In the genomic region with DNA sequence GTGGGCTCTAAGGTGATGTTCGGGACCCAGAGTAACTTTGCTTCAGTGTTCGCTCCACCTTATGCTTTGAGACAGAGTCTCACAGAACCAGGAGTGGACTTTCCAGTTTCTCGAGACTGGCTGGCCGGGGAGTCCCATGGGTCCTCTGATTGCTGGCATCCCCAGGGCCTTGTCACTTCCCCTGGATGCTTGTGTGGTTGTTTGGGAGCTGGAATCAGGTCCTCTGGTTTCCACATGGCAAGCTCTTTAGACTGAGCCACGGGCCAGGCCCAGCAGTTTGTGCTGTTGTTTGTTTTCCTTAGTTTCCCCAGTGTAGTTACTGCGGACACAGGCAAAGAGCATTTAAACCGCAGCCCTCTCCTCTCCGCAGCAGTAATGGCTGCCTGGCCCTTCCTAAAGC, we compare ENCODE assay signal across 21 mouse cellular contexts. TPM values are rescaled to one million over a fixed set of nuclear protein-coding genes. Genes with fewer than 3 reads are reported as not detected.
DNase-seq lines count a peak whose midpoint lies in the region; ATAC-seq and TF ChIP-seq lines count a peak whose summit lies in the region.
"Had no signal": no experiment of that assay in that cellular context is flagged by ENCODE, and none has a peak within 500 bp of the region (broad histone marks: within the 10 kb centered on the region; RNA-seq: fewer than 3 reads in every experiment).

No protein-coding gene starts in this region.

- H3K4me2 ChIP-seq in intestine, embryonic 14.5 days (ENCODE audit: low read length): no peak overlapping the region
- H3K4me2 ChIP-seq in intestine, postnatal 0 days (replicated peaks; ENCODE audit: low read depth): no peak overlapping the region
- H3K4me2 ChIP-seq in liver, postnatal 0 days (ENCODE audit: low read depth, low read length): no peak overlapping the region
- H3K4me2 ChIP-seq in liver, embryonic 11.5 days: no peak overlapping the region

- DNase-seq in intestine, embryonic 14.5 days (ENCODE audit: low spot score): peak; percentile 24
- no peak for DNase-seq in liver, postnatal 0 days
- no peak for DNase-seq in liver, embryonic 11.5 days (ENCODE audit: low spot score)
- DNase-seq: adrenal gland, adult 2 months; adrenal gland, postnatal 10 days; adrenal gland, postnatal 25 days; cerebellum, adult 11 months; cerebellum, adult 18-20 months; cerebellum, adult 8-10 months; cerebellum, adult 9-11 months; cerebellum, postnatal 14 days; cerebellum, postnatal 36 days had no signal

- H3K4me3 ChIP-seq in intestine, embryonic 14.5 days (ENCODE audit: low read depth, low read length): no peak overlapping the region
- H3K4me3 ChIP-seq in intestine, postnatal 0 days (ENCODE audit: low read depth, low read length): no peak overlapping the region
- no peak overlapping the region for H3K4me3 ChIP-seq in liver, postnatal 0 days (ENCODE audit: low read depth, low read length)
- no peak overlapping the region for H3K4me3 ChIP-seq in liver, embryonic 11.5 days (ENCODE audit: low read depth, low read length)
- H3K4me3 ChIP-seq: embryonic facial prominence, embryonic 15.5 days; erythroblast, embryonic 14.5 days had no signal

- no peak for TF ChIP-seq EP300 in liver, postnatal 0 days (IDR thresholded peaks at IDR 0.05; ENCODE audit: low read depth)

- no peaks in the 10 kb centered on the region for H3K36me3 ChIP-seq in intestine, embryonic 14.5 days (ENCODE audit: control insufficient read depth, insufficient read depth, low read length)
- H3K36me3 ChIP-seq in intestine, postnatal 0 days (ENCODE audit: control insufficient read depth, insufficient read depth): no peaks in the 10 kb centered on the region
- H3K36me3 ChIP-seq in liver, postnatal 0 days (replicated peaks; ENCODE audit: insufficient read depth, low read length): no peaks in the 10 kb centered on the region
- H3K36me3 ChIP-seq in liver, embryonic 11.5 days (ENCODE audit: control insufficient read depth, insufficient read depth, low read length): no peaks in the 10 kb centered on the region
- H3K36me3 ChIP-seq: embryonic facial prominence, embryonic 13.5 days; embryonic facial prominence, embryonic 15.5 days; forebrain, embryonic 10.5 days; forebrain, embryonic 12.5 days had no signal

- no peak for TF ChIP-seq CTCF in intestine, postnatal 0 days (IDR thresholded peaks at IDR 0.05; ENCODE audit: low read depth)
- no peak for TF ChIP-seq CTCF in liver, postnatal 0 days (IDR thresholded peaks at IDR 0.05; ENCODE audit: low read depth)

- no peak overlapping the region for H3K27ac ChIP-seq in intestine, embryonic 14.5 days (ENCODE audit: low read depth)
- H3K27ac ChIP-seq in intestine, postnatal 0 days (ENCODE audit: low read depth, low read length): no peak overlapping the region
- H3K27ac ChIP-seq in liver, postnatal 0 days (ENCODE audit: low read depth): no peak overlapping the region
- H3K27ac ChIP-seq in liver, embryonic 11.5 days (ENCODE audit: low read depth, low read length): no peak overlapping the region
- H3K27ac ChIP-seq: embryonic facial prominence, embryonic 13.5 days; embryonic facial prominence, embryonic 15.5 days; forebrain, embryonic 10.5 days; forebrain, embryonic 12.5 days had no signal

- no peaks in the 10 kb centered on the region for H3K27me3 ChIP-seq in intestine, embryonic 14.5 days (replicated peaks; ENCODE audit: control insufficient read depth, insufficient read depth, low read length)
- no peaks in the 10 kb centered on the region for H3K27me3 ChIP-seq in intestine, postnatal 0 days (replicated peaks; ENCODE audit: control insufficient read depth, insufficient read depth, low read length)
- no peaks in the 10 kb centered on the region for H3K27me3 ChIP-seq in liver, postnatal 0 days (ENCODE audit: insufficient read depth, low read length)
- H3K27me3 ChIP-seq in liver, embryonic 11.5 days (replicated peaks; ENCODE audit: control insufficient read depth, insufficient read depth, low read length): no peaks in the 10 kb centered on the region
- H3K27me3 ChIP-seq: embryonic facial prominence, embryonic 13.5 days; embryonic facial prominence, embryonic 15.5 days; forebrain, embryonic 12.5 days had no signal

- H3K4me1 ChIP-seq in intestine, embryonic 14.5 days (replicated peaks; ENCODE audit: control insufficient read depth, insufficient read depth, low read length): no peaks in the 10 kb centered on the region
- H3K4me1 ChIP-seq in intestine, postnatal 0 days (replicated peaks; ENCODE audit: control insufficient read depth, insufficient read depth, low read length): no peaks in the 10 kb centered on the region
- no peaks in the 10 kb centered on the region for H3K4me1 ChIP-seq in liver, postnatal 0 days (ENCODE audit: insufficient read depth)
- no peaks in the 10 kb centered on the region for H3K4me1 ChIP-seq in liver, embryonic 11.5 days (replicated peaks; ENCODE audit: control insufficient read depth, insufficient read depth, low read length)
- H3K4me1 ChIP-seq: embryonic facial prominence, embryonic 15.5 days; forebrain, embryonic 12.5 days had no signal

- no peak overlapping the region for H3K9ac ChIP-seq in intestine, embryonic 14.5 days (ENCODE audit: low read length)
- H3K9ac ChIP-seq in intestine, postnatal 0 days (ENCODE audit: low read depth, low read length): no peak overlapping the region
- no peak overlapping the region for H3K9ac ChIP-seq in liver, postnatal 0 days (replicated peaks)
- no peak overlapping the region for H3K9ac ChIP-seq in liver, embryonic 11.5 days (ENCODE audit: low read depth, low read length)
- H3K9ac ChIP-seq: embryonic facial prominence, embryonic 13.5 days; embryonic facial prominence, embryonic 15.5 days; forebrain, embryonic 12.5 days had no signal

- H3K9me3 ChIP-seq in intestine, embryonic 14.5 days (ENCODE audit: control insufficient read depth, low read length): no peaks in the 10 kb centered on the region
- no peaks in the 10 kb centered on the region for H3K9me3 ChIP-seq in intestine, postnatal 0 days (ENCODE audit: control insufficient read depth)
- H3K9me3 ChIP-seq in liver, postnatal 0 days (ENCODE audit: low read length): no peaks in the 10 kb centered on the region
- H3K9me3 ChIP-seq in liver, embryonic 11.5 days (ENCODE audit: control insufficient read depth, low read length): no peaks in the 10 kb centered on the region
- H3K9me3 ChIP-seq: embryonic facial prominence, embryonic 13.5 days; embryonic facial prominence, embryonic 15.5 days; forebrain, embryonic 10.5 days; forebrain, embryonic 12.5 days had no signal

- WGBS in intestine, embryonic 14.5 days: 85% methylated on average over 8 of the region's 8 CpGs
- 81% methylated on average over 8 of the region's 8 CpGs for WGBS in intestine, postnatal 0 days
- WGBS in liver, postnatal 0 days (ENCODE audit: insufficient replicate concordance): 69% methylated on average over 8 of the region's 8 CpGs
- 75% methylated on average over 8 of the region's 8 CpGs for WGBS in liver, embryonic 11.5 days

- no peak for ATAC-seq in intestine, embryonic 14.5 days (replicated peaks; ENCODE audit: low FRiP score, low TSS enrichment, low read depth)
- ATAC-seq in intestine, postnatal 0 days: no peak
- peak; percentile 9; the same call in 1 of the 2 replicates for ATAC-seq in liver, postnatal 0 days
- ATAC-seq in liver, embryonic 11.5 days (replicated peaks; ENCODE audit: low FRiP score): no peak

RNA-seq across cellular contexts. Expression of a gene that starts 7.9 kb away (rescaled TPM):
- polyA plus RNA-seq in intestine, embryonic 14.5 days (2014; fragmentation: Nextera tagmentation; extraction: Ambion mirVana): 0.11 and 0.24 TPM in 2 replicates
- polyA plus RNA-seq in intestine, postnatal 0 days (2015; fragmentation: Nextera tagmentation; extraction: Ambion mirVana): 18.3 and 22.8 TPM in 2 replicates
- 4,366 and 4,944 TPM in 2 replicates for polyA plus RNA-seq in liver, postnatal 0 days (2015; fragmentation: Nextera tagmentation; extraction: Ambion mirVana)
- 161 and 182 TPM in 2 replicates for polyA plus RNA-seq in liver, embryonic 11.5 days (2014; fragmentation: Nextera tagmentation; extraction: Ambion mirVana)
- polyA plus RNA-seq: C2C12; embryonic facial prominence, embryonic 11.5 days; embryonic facial prominence, embryonic 13.5 days; forebrain, embryonic 10.5 days; forebrain, embryonic 12.5 days; forebrain, embryonic 14.5 days had no signal

RNA-seq across cellular contexts. Expression of a gene that starts 15.9 kb away (rescaled TPM):
- 1.2 TPM in 2 replicates for polyA plus RNA-seq in intestine, embryonic 14.5 days (2014; fragmentation: Nextera tagmentation; extraction: Ambion mirVana)
- 7.5 and 8.7 TPM in 2 replicates for polyA plus RNA-seq in intestine, postnatal 0 days (2015; fragmentation: Nextera tagmentation; extraction: Ambion mirVana)
- polyA plus RNA-seq in liver, postnatal 0 days (2015; fragmentation: Nextera tagmentation; extraction: Ambion mirVana): 2,723 and 3,190 TPM in 2 replicates
- polyA plus RNA-seq in liver, embryonic 11.5 days (2014; fragmentation: Nextera tagmentation; extraction: Ambion mirVana): 176 and 188 TPM in 2 replicates
- polyA plus RNA-seq: C2C12; embryonic facial prominence, embryonic 13.5 days; forebrain, embryonic 10.5 days; forebrain, embryonic 12.5 days; forebrain, embryonic 14.5 days had no signal

RNA-seq across cellular contexts. Expression of a gene that starts 21.5 kb away (rescaled TPM):
- 97.8 and 109 TPM in 2 replicates for polyA plus RNA-seq in intestine, embryonic 14.5 days (2014; fragmentation: Nextera tagmentation; extraction: Ambion mirVana)
- polyA plus RNA-seq in intestine, postnatal 0 days (2015; fragmentation: Nextera tagmentation; extraction: Ambion mirVana): 36.3 and 38.0 TPM in 2 replicates
- polyA plus RNA-seq in liver, postnatal 0 days (2015; fragmentation: Nextera tagmentation; extraction: Ambion mirVana): 29.6 and 29.9 TPM in 2 replicates
- 92.7 and 103 TPM in 2 replicates for polyA plus RNA-seq in liver, embryonic 11.5 days (2014; fragmentation: Nextera tagmentation; extraction: Ambion mirVana)

RNA-seq across cellular contexts. Expression of a gene that starts 26.3 kb away (rescaled TPM):
- not detected in 2 replicates for polyA plus RNA-seq in intestine, embryonic 14.5 days (2014; fragmentation: Nextera tagmentation; extraction: Ambion mirVana)
- polyA plus RNA-seq in intestine, postnatal 0 days (2015; fragmentation: Nextera tagmentation; extraction: Ambion mirVana): 1.2 and 1.8 TPM in 2 replicates
- 4,762 and 5,621 TPM in 2 replicates for polyA plus RNA-seq in liver, postnatal 0 days (2015; fragmentation: Nextera tagmentation; extraction: Ambion mirVana)
- 178 and 182 TPM in 2 replicates for polyA plus RNA-seq in liver, embryonic 11.5 days (2014; fragmentation: Nextera tagmentation; extraction: Ambion mirVana)
- polyA plus RNA-seq: C2C12; embryonic facial prominence, embryonic 13.5 days; embryonic facial prominence, embryonic 15.5 days; erythroblast, embryonic 14.5 days; forebrain, embryonic 10.5 days; forebrain, embryonic 12.5 days; forebrain, embryonic 14.5 days had no signal

Comparison
In these comparisons a context has a peak if more than half of its experiments do, and no peak if none do; other contexts are left out.
1. RNA of a gene that starts 7.9 kb away (polyA plus RNA-seq): 4,366 to 4,944 TPM in liver, postnatal 0 days; 161 to 182 TPM in liver, embryonic 11.5 days, 18.3 to 22.8 TPM in intestine, postnatal 0 days and 0.11 to 0.24 TPM in intestine, embryonic 14.5 days; every median in the first group is over 10 times any median in the second.
2. RNA of a gene that starts 15.9 kb away (polyA plus RNA-seq): 2,723 to 3,190 TPM in liver, postnatal 0 days and 176 to 188 TPM in liver, embryonic 11.5 days; 7.5 to 8.7 TPM in intestine, postnatal 0 days and 1.2 TPM in intestine, embryonic 14.5 days; every median in the first group is over 10 times any median in the second.